Mouse (Mus musculus) large intestine, adult 2 months (tissue): ENCODE measurements at regions not wholly inside any gene's neighbourhood (a gene's known extent, or its start where the extent isn't known, plus 50 kb on each side); places are given as distances from the start of the nearest gene placed in this dataset.
A peak's percentile ranks its signal among the peaks of the same experiment; 100 is the strongest.

Source experiments
- DNase-seq: peaks from one replicate; pipeline ENCODE4 v3.0.0-alpha.2; 2012; ENCODE audit warnings: low read depth, low spot score
- WGBS: fragments of 180-500 bp; shearing (Covaris S2); methylation state at CpG from one replicate; pipeline ENCODE4 v1.1.7; 2018; 5-methylcytosine and 5-hydroxymethylcytosine counted together

DNA sequence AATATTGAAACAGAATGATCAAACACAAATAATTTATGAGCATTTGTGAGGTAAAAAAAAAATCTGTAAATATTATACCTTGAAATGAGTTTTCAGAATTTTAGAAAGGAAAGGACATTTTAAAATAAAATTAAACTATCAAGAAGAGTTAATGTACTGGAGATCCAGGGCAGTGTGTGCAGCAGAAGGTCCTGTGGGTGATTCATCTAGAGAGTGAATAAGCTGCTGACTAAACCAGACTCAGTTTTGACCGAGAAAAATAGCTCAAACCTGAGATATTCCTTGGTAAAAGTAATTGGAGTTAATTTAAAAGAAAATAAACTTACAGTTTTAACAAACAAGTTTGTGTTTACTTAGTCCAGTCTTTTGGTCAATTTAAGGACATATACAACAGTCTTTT, 1118.6 kb upstream of the Celf2 start:
- DNase-seq = no peak
- WGBS = 31% methylated on average over 1 of the region's 1 CpGs

DNA sequence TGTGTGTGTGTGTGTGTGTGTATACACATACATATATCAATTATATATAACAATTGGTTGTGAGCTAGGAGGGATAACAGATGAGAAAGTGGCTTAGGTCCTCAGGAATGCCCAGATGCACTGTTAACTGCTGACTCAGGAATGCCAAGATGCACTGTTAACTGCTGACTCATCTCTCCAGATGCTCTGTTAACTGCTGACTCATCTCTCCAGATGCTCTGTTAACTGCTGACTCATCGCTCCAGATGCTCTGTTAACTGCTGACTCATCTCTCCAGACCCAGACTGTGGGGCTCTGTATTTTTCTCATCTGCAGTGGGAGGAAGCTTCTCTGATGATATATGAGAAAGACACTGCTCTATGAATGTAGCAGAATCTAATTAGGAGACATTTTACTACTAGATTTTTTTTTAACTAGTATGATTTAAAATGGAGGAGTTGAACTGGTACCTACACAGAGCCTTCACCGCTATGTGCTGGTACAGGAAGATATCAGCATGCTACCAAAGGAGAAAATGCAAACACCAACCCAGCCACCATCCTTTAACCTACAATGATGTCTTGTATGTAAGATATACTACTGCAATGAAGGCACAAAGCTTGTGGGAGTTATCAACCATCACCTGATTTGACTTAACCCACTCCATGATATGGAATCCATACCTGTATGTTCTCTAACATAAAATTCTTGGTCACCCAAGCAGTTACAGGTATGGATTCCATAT, 1119.3 kb upstream of the Celf2 start:
- no peak for DNase-seq
- 87% methylated on average over 2 of the region's 2 CpGs for WGBS

DNA sequence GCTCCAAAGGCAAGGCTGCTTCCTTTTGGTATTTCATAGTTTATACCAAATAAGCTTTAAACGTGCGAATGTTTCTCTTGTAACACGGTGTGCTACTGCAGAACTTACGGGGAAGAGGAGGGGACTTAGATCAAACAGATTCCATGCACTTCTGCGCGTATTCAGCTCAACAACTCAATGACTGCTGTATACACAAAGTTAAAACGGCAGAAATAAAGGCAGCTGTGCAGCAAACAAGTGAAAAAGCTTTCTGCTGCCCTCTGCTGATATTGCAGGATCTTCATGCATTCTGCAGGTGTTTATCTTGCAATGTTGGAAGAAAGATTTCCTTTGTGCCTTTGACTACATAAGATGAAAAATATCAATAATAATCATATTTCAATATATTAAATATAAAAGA, 1128.7 kb upstream of the Celf2 start:
- DNase-seq = no peak
- WGBS = 18% methylated on average over 7 of the region's 7 CpGs

DNA sequence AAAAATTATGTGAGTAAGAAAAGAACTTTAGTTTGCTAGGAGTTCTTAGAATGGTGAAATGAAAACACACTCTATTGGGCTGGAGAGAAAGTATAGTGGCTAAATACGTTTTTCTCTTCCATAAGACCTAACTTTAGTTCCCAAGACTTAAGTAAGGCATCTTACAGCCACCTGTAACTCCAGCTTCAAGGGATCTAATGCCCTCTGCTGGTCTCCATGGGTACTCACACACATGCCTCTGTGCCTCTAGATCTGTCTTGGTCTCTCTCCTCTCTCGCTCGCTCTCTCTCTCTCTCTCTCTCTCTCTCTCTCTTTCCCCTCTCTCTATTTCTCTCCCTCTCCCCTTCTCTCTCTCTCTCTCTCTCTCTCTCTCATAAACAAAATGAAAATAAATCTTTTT, 1129.9 kb upstream of the Celf2 start:
- 39% methylated on average over 3 of the region's 3 CpGs for WGBS
- no peak for DNase-seq

GRCm38 (mm10) chr2:8645463-8645862, 1136.1 kb upstream of the Celf2 start:
- DNase-seq = no peak
- WGBS = 39% methylated on average over 1 of the region's 1 CpGs

DNA sequence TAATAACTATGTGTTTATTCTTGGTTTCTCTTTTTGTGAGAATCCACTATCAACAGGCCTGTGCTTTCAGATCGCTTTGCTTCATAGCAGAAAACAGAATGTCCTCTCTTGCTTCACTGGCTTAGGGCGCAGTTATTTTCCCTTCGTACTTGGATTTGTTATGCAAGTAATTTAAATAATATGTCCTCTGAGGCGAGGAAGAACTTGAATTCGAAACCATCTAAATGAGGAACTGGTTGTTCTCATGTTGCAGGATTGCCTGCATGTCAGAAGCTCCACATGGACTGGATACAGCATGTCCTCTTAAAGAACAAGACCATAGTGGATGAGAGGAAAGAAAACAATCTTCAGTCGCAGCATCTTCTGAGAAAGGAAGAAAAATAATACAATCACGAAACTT, 1151.2 kb upstream of the Celf2 start:
- 77% methylated on average over 7 of the region's 7 CpGs for WGBS
- no peak for DNase-seq

DNA sequence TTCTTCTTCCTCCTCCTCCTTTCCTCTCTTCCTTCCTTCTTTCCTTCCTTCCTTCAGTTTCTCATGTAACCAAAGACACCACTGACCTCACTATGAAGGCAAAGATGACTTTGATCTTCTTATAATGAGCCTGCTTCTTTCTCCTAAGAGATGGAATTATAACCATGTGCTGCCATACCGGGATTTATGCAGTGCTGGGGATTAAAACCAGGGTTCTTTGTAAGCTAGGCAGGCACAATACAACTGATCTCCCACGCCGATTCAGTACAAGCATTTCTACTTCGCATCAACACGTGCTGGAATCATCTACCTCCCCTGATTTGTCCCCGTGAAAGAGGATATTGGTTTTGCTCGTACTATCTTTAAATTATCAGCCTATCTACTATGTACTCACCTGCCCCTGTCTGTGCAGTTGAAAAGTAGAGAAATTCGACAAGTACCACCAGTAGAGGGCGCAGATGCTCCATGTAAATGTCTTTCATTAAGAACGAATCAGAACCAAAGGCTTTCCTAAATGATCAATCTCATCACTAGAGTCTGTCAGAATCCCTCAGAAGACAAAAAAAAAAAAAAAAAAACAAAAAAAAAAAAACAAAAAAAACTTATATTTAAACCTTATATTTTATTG, 1164.5 kb upstream of the Celf2 start:
- WGBS = 12% methylated on average over 10 of the region's 10 CpGs
- DNase-seq = peak; percentile 8

DNA sequence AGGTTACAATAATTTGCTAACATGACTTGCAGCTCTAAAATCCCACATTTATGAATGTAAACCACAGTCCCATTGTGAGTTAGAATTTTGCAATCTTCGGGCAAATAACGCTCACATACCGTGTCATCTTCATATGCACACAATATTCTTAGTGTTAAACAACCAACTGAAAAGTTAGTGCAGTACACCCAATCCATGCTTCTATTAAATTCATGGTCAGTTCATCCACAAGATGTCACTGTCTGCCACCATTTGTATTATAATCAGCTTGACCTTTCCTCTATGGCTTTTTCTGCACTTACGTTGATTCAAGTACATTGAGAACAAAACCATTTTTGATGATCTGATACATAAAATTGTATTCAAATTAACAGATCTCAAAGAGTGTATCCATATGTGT, 1166.2 kb upstream of the Celf2 start:
- DNase-seq = no peak
- WGBS = 64% methylated on average over 4 of the region's 4 CpGs

- DNase-seq = no peak
- WGBS = 12% methylated on average over 4 of the region's 4 CpGs
Measured at GRCm38 (mm10) chr2:8676546-8676945, 1167.2 kb upstream of the Celf2 start.

DNA sequence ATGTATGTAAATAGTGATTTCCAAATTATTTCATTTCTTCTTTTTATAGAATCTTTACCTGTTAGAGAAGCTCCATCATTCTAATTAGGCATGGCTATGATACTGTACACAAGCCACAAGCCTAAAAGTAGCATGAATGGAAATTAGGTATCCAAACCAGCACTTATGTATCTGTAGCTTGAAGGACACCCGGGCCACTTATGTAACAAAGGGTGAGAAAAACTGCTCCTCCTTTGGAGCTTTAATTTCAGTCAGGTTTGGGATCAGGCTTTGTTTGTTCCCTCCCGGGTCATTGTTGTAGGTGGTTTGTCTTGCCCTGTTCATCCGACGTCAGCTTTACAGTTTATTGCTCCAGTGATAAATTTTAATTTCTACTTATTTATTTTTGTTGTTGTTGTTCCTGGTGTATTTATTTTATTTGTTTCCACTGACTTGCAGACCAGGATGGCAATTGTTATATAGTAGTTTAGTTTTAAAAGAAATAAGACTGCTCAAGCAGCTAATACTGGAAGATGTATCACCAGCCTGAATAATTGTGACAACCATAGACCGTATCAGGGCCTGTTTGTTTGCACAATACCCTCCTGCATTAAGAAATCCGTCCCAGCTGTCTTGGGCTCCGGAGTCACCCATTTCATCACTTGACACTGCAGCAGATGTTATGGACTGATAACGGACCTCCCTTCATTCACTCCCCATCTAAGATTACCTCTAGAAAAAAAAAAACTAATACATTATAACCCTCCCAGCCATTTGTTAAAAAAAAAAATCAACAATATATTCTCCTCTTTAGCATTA, 1181.7 kb upstream of the Celf2 start:
- WGBS = 51% methylated on average over 8 of the region's 8 CpGs
- DNase-seq = no peak

GRCm38 (mm10) chr2:8729306-8729705, 1151.7 kb upstream of the 4930412O13Rik start:
- WGBS = 39% methylated on average over 8 of the region's 8 CpGs
- DNase-seq = no peak

GRCm38 (mm10) chr2:8754142-8754541, 1126.9 kb upstream of the 4930412O13Rik start:
- no peak for DNase-seq
- WGBS = 16% methylated on average over 1 of the region's 1 CpGs

DNA sequence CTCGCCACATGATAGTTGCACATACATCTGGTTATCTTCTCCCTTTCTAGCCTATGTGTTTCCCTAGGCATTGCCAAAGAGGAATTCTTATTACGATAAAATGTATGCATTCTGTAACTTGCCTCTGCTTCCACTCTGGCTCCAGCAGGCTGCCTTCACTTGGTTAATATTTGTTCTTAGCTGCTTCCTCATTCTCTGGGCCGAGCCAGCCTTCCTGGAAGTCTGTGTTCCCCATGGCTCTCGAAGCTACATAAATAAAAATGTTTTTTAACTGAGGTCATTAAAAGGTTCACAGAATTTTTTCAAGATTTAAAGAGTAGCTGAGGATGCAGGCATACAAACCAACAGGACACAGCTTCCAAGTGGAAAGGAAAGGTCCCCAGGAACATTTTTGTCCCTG, 1124.5 kb upstream of the 4930412O13Rik start:
- no peak for DNase-seq
- WGBS = 24% methylated on average over 4 of the region's 4 CpGs

DNA sequence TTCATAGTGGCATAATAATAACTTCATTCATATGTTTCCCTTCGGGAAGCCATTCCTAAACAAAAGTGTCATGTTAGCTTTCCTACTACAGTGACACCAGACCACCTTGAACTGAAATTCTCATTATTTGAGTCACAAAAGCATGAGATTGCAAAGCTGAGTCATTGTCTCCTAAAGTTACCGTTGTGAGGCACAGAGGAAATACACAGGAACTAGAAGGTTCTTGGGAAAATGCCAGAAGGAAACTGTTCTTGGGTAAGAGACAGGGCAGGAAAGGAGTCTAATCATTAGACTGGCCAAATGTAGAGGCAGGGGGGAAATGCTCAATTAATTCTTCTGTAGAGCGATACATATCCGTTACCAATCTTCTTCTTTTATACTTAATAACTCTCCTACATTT, 1110.4 kb upstream of the 4930412O13Rik start:
- 76% methylated on average over 4 of the region's 4 CpGs for WGBS
- no peak for DNase-seq

- no peak for DNase-seq
- WGBS = 61% methylated on average over 7 of the region's 7 CpGs
Measured at GRCm38 (mm10) chr2:8781152-8781935, 1099.7 kb upstream of the 4930412O13Rik start.

DNA sequence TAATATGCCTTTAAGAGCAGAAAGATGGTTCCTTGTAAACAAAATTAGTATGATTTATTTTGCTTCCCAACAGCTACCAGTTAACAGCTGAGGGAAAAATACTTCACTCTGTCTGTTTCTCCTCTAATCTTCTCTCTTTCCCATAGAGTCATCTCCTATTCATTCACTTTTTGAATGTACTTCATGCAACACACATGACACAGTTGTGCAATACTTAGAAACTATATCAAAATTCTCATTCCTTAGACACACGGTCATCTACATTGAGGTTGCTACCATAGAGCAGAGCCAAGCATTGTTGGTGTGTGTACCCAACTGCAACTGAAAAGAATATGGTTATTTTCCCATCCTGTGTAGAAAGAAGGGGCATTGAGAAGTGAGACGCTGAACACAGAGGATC, 1098.8 kb upstream of the 4930412O13Rik start:
- 75% methylated on average over 2 of the region's 2 CpGs for WGBS
- DNase-seq = no peak

DNA sequence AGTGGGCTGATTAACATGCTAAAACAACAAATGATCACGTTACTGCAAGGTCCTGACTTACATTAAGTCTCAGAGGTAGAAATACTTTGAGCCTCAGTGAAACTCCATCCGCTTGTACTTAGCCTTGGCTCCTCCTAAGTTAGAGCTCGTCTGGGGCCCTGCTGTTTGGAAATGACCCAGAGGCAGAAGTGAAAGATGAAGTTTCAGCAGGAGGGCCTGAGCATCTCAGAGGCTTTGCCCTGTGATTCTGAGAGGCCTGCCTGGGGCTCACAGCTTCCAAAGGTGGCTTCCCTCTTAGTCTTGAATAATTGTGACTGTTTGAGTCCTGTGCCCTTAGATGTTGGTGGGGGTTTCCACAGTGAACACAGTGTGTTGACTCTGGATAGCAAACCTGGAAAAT, 1079.0 kb upstream of the 4930412O13Rik start:
- WGBS = 40% methylated on average over 3 of the region's 3 CpGs
- no peak for DNase-seq

GRCm38 (mm10) chr2:8809609-8810008, 1071.4 kb upstream of the 4930412O13Rik start:
- no peak for DNase-seq

GRCm38 (mm10) chr2:8818127-8818526, 1062.9 kb upstream of the 4930412O13Rik start:
- WGBS = 40% methylated on average over 5 of the region's 5 CpGs
- no peak for DNase-seq

More at GRCm38 (mm10) chr2:8809609-8810008, 1071.4 kb upstream of the 4930412O13Rik start:
- whole genome bisulfite sequencing = 74% methylated on average over 4 of the region's 4 CpGs

DNA sequence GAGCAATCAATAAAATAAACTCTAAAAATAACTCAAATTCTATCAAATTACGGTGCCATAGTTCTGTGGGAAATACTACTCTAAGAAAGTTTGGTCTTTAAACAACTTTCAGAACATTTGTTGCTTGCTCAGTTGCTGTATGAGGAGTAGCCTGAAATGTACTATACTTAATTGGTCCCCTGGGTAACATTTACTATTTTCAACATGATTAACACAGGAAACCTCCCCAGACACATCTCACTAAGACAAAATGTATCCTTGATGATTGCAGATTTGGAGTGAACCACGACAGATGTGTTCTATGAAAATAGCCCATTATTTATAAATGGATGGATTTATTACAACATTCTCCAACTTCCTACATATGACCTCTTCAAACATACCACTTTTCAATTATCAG, 1055.6 kb upstream of the 4930412O13Rik start:
- no peak for DNase-seq
- 70% methylated on average over 2 of the region's 2 CpGs for WGBS
